Mouse (Mus musculus) adrenal gland, adult 18-20 months (tissue): ENCODE data around the gene Gm21915. TPM values are rescaled to one million over a fixed set of nuclear protein-coding genes. Genes with fewer than 3 reads are reported as not detected.

Experiments used
- DNase-seq, 2 experiments: peaks; one replicate each; pipeline ENCODE4 v3.0.0; 2021 to 2022; ENCODE audit warnings: low spot score in 2 of 2
- long read RNA-seq, 2 experiments: library from polyadenylated mRNA; stranded (forward); transcript quantifications; one replicate each; pipeline ENCODE4 v2.0.0; 2021
- total RNA-seq, 2 experiments: library from RNA; stranded (reverse); gene quantifications; 1 replicate in 1 of 2; 2 replicates in 1 of 2; pipeline ENCODE4 v1.2.3; 2021

Gm21915 gene
- not detected for total RNA-seq
- long read RNA-seq, experiment 1: 0 reads
- long read RNA-seq, experiment 2: 0 reads

GRCm38 (mm10) chr9:40670313-40670712 lies at the start of gene Gm21915:
TSS of gene Gm21915 (plus strand) at chr9:40670613.
- DNase-seq: no peak

GRCm38 (mm10) chr9:40622265-40622664 lies 48.1 kb upstream of the Gm21915 start:
- no peak for DNase-seq

GRCm38 (mm10) chr9:40622793-40623192 lies 47.6 kb upstream of the Gm21915 start:
- DNase-seq: no peak

- DNase-seq: no peak
Observed at GRCm38 (mm10) chr9:40625341-40625740, 45.1 kb upstream of the Gm21915 start.

- no peak for DNase-seq
Observed at GRCm38 (mm10) chr9:40626566-40626965, 43.8 kb upstream of the Gm21915 start.

GRCm38 (mm10) chr9:40627146-40627713 lies 43.2 kb upstream of the Gm21915 start:
- DNase-seq: no peak

- peak; percentile 30 to 37 for DNase-seq
Observed at GRCm38 (mm10) chr9:40628130-40629069, 42.0 kb upstream of the Gm21915 start.

GRCm38 (mm10) chr9:40629441-40629840 lies 41.0 kb upstream of the Gm21915 start:
- no peak for DNase-seq

DNA sequence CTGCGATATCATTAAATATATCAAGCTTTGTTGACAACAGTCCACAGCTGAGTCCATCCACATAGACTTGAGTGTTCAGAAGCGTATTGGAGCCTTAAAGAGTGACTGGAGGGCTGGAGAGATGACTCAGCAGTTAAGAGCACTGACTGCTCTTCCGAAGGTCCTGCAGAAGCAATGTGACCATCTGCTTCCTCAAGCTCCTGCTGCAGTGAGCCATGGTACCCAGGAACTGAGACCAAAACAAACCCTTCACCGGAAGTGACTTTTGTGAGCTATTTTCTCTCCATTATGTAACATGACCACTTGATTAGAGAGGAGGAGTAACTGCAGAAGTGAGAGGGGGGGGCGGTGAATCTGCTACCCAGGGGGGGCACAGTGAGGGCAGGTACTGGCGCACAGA lies 39.3 kb upstream of the Gm21915 start:
- DNase-seq: no peak

DNA sequence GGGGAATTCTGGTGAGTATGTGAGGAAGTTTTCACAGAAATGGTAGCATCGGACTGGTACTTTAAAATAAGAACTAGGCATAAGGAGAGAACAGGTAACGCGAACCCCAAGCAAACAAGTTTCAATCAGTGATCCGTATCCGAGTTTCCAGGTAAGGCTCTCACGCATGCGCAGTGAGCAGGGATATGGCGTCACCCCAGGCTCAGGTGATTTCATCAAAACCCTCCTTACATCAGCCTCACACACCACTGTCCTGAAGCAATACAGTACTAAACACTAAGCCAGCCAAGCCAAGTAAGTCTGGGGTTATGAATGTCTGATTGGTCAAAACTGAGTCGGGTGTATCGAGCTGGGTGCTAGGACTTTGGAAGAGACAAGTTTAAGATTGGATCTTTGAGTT lies 38.9 kb upstream of the Gm21915 start:
- no peak for DNase-seq

DNA sequence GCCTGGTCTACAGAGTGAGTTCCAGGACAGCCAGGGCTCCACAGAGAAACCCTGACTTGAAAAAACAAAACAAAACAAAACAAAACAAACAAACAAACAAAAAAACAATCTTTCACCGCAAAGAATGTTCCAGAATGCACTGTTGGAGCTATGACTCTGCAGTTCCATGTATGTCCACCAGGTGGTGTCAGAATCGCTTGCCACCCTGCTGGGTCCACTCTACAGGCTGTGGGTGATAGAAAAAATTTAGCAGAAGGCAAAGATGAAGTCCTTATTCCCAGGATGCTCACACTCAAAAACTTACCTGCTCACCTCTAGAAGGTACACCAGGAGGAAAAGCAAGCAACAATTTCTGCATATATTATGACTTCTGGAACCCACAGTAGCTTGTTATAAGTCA lies 34.4 kb upstream of the Gm21915 start:
- peak; percentile 65 to 67 for DNase-seq

DNA sequence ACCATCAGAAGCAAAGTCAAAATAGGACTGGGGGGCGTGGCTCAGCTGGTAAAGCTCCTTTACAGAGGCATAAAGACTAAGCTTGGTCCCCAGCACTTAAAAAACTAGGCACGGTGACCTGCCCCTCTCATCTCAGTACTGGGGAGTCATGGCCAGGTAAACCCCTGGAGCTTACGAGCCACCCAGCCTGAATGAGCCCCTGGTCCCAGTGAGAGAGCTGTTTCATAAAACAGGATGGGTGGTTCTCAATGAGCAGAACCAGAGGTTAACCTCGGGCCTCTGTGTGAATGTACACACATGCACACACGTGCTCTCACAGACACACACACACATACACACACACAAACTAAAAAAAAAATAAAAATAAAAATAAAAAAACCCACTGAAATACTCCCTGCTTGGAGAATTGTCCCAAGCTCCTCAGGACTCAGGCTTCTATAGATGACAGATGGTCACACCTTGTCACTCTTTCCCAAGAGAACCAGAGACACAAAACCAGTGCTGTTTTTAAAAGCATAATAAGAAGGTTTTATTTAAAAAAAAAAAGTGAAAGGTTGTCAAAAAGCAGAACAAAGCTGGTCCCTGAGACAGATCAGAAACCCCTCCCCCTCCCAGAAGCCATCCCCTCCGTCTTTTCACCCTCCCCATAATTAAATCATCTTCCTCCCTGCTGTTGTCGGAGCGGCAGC lies 32.6 kb upstream of the Gm21915 start:
- DNase-seq: no peak

DNA sequence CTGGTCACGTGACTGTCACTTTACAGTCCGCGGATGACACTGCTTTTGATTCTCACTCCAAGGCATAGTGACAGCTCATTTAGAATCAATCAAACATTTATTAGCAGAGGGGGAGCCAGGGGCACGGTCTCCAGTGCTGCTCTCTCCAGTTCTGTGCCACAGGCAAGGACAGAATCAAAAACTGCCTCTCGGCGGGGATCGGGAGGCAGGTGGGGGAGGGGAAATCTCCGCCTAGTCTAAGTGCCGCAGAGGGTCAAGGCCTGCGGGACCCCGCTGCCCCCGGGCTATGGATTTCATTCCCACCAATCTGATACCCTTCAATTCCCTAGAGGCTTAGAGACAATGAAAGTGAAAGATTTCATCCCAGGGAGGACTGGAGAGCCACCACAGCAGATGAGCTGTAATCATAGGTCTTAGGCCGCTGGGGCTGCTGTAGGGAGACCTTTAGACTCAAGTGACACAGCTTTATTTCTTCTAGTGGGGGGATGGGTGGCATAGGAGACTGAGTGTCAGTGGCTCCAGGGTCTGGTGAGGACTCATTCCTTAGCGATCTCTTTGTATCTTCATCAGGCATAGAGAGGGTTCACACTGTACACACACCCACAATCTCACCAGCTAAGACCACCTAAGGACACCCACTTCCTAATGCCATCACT lies 31.9 kb upstream of the Gm21915 start:
- DNase-seq: peak; percentile 31 to 40

DNA sequence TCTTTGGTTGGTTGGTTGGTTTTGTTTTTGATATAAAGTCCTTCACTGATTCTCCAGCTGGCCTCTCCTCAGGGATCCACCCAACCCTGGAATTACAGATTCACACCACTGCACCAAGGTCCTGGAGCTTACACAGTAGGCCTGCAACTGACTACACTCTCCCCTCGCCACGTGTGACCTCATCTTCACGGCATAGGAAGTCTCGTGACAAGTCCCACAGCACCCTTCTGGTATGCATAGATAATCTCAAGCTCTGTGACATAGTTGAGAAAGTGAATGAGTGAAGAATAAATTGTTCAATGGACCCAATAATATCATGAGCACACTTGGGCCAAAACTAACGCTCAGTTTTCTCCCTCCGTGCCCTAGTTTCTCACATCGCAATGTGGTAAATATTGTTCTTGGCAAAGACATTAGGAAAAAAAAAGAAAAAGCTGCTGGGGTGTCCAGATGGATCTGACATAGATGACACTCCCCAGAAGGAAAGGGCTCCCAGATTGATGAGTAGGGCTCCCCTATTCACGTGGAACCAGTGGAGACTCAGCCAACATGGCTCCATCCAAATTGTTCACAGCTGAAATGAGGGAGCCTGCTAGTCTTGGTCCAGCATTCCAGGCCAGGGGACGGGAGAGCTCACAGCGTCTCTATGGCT lies 30.8 kb upstream of the Gm21915 start:
- DNase-seq: no peak

DNA sequence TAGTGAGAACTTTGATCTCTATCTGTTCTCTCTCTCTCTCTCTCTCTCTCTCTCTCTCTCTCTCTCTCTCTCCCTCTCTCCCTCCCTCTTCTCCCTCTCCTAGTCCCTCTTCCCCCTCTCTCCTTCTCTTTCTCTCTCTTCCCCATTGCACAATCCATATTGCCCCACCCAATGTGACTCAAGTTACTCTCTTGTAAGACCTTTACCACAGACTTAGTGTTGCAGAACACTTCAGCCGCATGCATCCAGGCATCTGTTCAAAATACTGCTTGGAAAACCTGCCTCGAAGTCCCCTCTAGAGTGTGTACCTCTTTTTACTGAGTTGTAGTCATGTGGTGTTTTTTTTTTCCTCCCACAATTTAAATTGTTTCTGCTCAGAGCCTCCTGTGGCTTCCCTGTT lies 29.1 kb upstream of the Gm21915 start:
- DNase-seq: no peak

DNA sequence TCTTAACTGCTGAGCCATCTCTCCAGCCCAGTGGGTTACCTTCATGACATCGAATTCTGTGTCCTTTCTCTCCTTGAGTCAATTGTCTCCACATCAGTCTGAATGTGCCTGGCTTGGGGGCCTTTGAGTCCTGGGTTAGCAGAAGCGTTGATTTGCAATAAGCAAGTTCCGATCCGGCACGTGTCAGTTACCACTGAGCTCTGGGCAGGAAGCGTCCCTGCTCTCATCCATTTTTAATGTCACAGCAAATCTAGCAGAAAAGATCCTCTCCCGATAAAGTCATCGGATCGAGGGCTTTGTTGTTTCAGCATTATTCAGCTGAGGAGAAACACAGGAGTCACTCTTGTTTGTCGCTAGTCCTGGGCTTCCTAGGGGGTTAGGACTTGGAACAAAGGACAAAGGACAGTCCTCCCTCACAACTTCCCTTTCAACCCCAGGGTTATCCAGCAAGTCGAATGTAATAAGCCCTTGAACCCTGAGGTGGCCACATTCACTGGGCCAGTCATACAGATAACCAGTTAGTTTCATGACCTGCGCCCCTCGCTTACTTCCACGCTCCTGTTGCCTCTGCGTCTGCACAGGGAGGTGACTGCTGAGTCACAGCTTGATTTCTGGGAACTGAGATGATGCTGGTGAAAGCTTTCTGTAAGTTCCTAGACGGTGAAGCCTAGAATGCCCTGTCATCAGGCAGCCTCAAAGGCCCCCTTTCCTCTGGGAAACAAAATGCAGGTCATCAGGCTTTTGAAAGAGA lies 27.8 kb upstream of the Gm21915 start:
- DNase-seq: peak in 1 of 2 experiments; percentile 14

GRCm38 (mm10) chr9:40649444-40649843 lies 21.0 kb upstream of the Gm21915 start:
- no peak for DNase-seq

- no peak for DNase-seq
Observed at GRCm38 (mm10) chr9:40649983-40650382, 20.4 kb upstream of the Gm21915 start.

DNA sequence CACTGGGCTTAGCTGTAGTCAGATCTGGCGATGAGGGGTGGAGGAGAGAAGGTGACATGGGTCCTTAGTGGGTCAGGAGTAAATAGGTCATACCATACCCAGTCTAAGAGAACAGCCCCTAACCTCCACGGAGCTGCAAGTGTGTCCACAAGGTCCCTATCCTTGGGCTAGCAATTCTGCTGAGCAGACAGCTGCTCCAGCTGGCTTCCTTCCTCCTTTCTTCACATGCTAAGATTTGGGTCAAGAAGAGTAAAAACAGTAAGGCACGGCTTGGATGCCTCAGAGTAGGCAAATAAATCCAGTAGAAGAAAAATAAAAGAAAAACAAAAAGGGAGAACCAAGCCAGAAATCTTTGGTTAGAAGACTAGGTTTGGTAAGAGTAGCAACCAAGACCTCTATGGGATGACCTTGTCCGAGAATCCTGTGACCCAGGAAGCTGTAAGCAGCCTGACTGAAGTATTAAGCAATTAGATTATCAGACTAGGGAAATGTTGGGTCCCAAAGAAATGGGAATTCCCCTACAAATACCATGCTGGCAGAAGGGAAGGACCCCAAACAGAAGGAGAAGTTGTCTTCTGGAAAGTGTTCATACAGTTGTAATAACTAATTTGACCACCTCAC lies 19.1 kb upstream of the Gm21915 start:
- DNase-seq: no peak

DNA sequence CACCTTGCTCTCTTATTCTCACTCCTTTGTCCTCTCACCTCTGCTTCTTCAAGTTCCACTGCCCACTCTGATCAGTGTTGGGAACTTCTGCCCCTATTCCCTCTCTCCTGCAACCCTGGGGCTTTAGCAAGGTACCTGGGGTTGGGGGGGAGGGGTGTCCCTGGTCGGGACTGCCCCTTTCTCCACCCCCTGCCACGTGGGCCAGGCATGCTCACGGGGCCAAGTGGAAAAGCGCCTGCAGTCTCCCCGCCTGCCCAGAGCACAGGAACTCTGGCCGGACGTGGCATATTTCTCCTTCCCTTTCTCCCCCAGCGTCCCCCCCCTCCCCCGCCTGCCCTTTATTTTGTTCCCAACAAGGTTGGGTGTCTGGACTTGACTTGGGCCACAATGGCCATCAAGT lies 17.7 kb upstream of the Gm21915 start:
- no peak for DNase-seq
